Mouse (Mus musculus) adrenal gland, adult (tissue): ENCODE data around the gene Dcun1d4.

Experiments used
- DNase-seq, 2 experiments: peaks; one replicate each; pipeline ENCODE4 v3.0.0; 2022 to 2023; ENCODE audit warnings: low spot score in 1 of 2; ENCODE audit not compliant: inconsistent age in 2 of 2

Gene Dcun1d4

GRCm38 (mm10) chr5:73480700-73481099 is at the start of gene Dcun1d4:
Gene Dcun1d4, plus strand, starts transcription at chr5:73481000.
- no peak for DNase-seq

DNA sequence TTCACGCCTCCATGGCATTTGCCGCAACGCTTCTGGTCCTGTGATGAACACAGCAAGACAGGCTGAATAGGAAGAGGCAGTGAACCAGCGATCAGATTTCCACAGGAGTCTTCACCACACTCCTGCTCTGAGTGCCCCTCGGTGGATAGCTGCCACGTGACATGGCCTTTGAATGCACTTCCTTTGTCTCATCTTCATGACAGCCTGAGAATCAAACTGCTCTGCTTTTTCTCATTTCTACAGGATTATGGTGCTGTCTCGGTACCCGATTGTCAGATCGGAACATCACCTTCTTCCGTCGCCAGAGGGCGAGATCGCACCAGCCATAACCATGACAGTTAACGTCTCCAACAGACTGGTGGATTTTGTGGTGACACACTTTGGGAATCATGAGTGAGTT is 49.2 kb upstream of the Dcun1d4 start:
- DNase-seq: peak; percentile 78 to 91

- no peak for DNase-seq
Observed at GRCm38 (mm10) chr5:73432805-73433204, 48.0 kb upstream of the Dcun1d4 start.

- DNase-seq: no peak
Observed at GRCm38 (mm10) chr5:73434764-73435163, 46.0 kb upstream of the Dcun1d4 start.

DNA sequence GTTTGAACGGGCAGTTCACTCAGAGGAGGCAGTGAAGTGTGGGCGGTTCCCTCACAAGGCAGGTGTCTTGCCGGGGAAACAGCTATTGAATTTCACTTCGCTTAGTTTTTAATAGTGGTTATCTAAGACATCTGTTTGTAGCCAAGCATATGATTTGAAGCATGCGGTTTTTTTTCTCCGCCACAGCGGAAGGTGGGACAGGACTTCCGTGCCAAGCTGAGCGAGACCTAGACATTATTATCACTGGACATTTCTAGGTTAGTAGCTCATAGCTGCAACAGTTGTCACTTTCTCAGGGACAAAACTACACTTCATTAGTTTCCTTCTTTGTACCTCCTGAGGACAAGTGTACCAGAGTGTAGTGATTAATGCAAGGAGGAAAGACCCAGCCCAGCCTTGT is 38.6 kb upstream of the Dcun1d4 start:
- no peak for DNase-seq

DNA sequence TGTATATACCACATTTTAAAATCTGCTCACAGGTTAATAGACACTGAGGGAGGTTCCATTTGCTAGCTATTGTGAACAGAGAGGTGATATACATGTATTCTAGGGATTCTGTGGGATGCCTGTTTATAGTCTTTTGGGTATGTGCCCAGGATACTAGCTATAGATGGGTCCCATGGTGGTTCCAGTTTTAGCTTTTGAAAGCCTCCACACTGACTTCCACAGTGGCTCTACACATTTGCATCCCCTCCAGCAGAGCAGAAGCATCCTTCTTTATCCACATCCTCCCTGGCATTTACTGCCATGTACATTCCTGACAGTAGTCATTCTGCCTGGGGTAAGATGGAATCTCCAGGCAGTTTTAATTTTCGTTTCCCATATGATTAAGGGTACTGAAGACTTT is 30.5 kb upstream of the Dcun1d4 start:
- no peak for DNase-seq

DNA sequence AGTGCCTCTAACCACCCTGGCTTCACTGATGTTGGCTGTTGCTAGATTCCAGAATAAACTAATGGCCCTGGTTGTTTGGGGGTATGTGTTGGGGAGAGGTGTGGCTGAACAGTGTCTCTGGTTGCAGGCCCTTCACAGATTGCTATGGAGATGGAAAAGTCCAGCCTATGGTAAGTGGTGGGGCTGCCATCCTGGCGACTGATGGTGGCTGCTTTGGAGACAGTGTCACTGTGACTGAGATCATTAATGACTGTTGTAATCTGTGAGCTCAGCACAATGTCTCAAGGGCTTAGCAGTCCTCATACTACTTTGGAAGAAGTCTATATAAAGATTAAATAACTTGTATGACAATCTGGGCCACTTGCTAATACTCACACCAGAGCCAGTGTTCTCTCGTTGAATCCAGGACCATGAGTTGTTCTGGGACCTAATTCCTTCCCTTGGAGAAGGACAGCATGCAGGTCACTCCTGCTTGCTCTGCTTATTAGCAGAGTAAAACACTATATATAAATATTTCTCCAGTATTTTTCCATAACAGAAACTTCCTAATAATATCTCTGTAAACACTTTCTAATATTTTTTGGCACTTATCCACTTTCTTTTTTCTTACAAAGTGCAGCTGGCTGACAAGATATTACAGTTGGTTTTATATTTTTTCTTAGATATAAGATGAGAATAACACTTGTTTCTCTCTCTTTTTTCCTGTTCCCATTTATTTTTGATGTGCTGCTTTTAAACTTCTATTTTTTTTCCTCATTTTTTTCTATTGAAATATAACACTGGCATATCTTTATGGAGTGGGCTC is 26.1 kb upstream of the Dcun1d4 start:
- no peak for DNase-seq

DNA sequence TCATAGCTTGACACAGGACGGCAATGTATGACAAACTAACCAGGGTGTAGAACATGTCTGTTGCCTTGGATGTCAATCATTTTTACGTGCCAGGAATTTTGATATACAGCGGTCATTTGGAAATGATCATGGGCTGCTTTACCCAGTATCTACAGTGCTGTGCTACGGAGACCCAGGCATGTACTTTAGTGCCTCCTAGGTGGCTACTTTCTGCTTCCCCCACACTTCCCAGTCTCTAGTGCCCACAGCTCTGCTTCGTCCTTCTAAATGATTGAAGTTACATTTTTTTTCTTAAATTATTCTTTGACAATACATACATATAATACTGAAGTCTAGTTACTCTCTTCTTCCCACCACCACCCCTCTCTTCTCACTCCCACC is 25.5 kb upstream of the Dcun1d4 start:
- no peak for DNase-seq

DNA sequence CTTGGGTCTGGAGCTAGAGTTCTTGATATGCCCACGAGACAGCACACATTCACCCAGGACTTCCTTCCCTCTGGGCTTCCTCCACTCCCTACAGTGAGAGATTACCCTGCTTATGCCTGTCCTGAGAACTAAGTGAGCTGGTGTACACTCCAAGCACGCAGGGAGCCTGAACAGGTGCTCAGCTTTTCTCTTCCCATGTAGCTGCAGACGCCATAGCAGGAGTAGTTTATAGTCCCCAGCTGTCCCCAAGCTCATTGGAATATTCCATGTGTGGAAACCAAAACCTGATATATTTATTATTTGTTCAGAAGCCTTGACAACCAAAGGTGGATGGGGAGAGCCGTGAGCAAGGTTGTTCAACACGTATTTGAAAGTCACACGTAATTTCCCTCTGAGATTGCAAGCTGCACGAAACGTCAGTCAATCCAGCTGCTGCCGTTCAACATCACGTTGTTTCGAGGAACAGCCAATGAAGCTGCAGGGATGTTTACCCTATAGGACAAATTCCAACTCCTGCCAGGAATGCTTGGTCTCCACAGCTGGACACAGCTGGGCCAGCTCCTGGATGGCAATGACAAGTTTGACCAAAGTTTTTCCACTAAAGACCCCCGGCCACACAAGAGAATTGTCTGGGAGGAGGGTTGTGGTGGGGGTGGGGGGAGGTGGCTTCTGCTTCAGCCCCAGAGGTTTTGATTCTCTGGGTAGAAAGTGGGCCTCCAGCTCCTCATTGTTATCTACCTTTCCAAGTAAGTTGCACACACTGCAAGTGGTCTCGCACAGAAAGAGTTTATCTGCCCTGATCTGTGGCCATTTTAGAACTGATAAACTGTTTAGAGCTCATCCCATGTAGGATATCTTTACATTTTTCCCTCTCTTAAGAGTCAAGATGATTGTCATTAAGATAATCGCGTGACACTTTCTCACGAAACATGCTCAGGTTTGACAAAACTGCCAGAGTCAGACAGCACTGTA is 12.1 kb upstream of the Dcun1d4 start:
- DNase-seq: no peak

- no peak for DNase-seq
Observed at GRCm38 (mm10) chr5:73474412-73475405, 6.1 kb upstream of the Dcun1d4 start.

DNA sequence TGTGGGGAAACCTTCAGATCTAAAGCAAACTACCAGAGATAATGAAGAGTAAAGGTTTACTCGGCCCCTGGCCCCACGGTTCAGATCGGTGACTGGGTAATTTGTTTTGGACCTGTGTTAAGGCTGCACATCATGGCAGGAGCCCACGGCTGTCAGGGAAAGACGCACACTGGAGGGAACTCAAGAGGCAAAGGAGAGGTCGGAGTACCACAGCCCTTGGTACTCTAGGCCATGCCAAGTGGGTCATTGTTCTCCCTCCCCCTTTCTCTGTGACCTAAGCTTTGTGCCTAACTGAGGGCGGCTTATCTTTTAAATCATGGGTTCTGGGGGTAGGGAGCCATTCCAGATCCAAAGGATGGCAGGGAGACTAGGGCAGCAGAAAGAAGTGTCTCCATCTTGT is 601 bp downstream of the Dcun1d4 start:
- DNase-seq: no peak

DNA sequence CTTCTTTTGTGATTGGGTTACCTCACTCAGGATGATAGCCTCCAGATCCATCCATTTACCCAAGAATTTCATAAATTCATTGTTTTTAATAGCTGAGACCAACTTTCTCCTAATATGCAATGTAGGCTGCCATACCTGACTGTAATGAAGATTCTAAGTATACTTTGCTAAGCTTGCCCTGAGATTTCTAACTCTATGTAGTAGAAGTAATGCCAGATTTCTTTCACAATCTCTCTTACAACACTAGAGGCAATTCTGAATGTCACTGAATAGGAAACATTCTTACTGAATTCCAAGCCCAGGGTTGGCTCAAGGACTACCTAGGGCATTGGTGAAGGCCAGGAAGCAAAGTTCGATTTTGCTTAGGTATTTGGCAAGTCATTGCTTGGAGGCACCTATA is 1.6 kb downstream of the Dcun1d4 start:
- DNase-seq: peak in 1 of 2 experiments; percentile 63

- DNase-seq: no peak
Observed at GRCm38 (mm10) chr5:73484016-73484615, 3.3 kb downstream of the Dcun1d4 start.

DNA sequence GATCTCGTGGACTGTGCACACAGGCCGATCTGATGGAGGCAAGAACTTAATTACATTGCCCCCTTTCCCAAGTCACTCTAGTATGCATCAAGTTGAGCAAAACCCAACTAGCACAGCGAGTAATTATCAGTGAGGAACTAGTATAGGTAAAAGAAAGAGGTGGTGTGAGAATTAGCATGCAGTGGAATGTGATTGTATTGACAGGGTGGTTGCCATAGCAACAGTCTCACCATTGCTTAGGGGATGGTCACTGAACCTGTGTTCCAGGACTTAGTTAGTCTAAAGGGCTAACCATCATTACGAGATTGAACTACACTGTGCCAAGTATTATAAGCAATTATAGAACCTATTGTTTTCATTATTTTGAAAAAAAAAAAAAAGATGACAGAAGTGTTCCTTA is 5.7 kb downstream of the Dcun1d4 start:
- DNase-seq: no peak

DNA sequence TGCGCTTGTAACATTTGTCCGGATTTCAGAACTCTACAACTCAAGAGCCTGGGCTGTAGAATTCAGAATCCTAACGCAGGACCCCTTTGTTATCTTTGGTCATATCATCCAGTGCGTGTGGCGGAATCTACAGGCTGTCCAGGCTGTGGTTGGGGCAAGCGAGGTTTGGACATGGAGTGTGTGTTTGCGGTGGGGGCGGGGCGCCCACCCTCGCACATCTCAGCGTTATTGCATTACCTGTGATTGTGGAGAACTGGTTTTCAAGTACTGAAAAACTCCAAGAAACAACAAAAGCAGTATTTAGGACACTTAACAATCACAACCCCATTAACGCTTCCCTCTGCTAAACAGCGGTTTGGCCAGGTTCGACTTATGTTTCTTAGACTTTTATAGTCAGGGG is 9.1 kb downstream of the Dcun1d4 start:
- peak; percentile 45 to 73 for DNase-seq

GRCm38 (mm10) chr5:73490596-73491073 is 9.8 kb downstream of the Dcun1d4 start:
- DNase-seq: peak; percentile 100

DNA sequence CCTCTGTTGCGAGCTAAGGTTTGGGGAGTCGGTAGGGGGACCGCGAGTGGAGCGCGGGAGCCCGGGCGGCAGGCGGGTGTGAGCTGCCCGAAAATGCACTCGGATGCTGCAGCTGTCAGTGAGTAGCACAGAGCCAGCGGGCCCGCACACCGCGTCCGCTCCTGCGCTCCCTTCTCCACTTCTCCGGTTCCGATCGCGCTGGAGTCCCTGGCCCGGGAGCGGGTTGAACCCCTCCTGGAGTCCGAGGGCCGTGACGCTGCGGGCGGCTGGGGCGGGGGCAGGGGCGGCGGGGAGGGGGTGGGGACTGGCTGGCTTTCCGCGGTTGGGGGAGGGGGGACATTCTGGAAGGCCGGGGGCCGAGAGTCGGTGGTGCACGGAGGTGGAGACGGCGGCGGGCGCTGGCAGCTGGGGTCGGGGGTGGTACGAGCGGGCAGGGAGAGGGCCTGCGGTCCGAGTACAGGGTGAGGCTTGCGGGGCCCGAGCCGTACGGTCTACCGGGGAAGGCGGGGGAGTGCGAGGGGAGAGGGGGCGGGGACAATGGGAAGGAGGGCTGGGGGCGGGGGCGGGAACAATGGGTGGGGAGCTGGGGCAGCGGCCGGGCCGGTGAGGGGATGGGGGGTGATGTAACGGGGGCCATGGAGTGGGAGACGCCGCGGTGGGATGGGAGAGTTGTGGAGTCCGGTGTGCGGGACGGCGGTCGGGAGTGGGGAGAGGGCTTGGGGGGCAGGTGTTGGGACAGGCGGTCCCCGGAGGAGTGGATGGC is 10.5 kb downstream of the Dcun1d4 start:
- DNase-seq: no peak

GRCm38 (mm10) chr5:73491837-73492720 is 11.3 kb downstream of the Dcun1d4 start:
- peak; percentile 90 to 96 for DNase-seq
